Mouse (Mus musculus) limb, embryonic 12.5 days (tissue): ENCODE data around the gene Plek. TPM values are rescaled to one million over a fixed set of nuclear protein-coding genes. Genes with fewer than 3 reads are reported as not detected.

Experiments used
- ATAC-seq: fragments of 200-750 bp; cut with Nextera tagmentation; 2 replicates; pipeline ENCODE4 v1.8.0; 2017; ENCODE audit warnings: low read depth, moderate TSS enrichment; ENCODE audit not compliant: insufficient number of reproducible peaks, insufficient read depth, low FRiP score, low TSS enrichment
- H3K27ac ChIP-seq: fragments of 300-500 bp; sonication (generic); 2 replicates; pipeline ENCODE4 v1.5.1; 2016; ENCODE audit warnings: mild to moderate bottlenecking, moderate library complexity
- H3K27me3 ChIP-seq: fragments of 300-500 bp; sonication (generic); 2 replicates; pipeline ENCODE4 v1.6.1; 2016; ENCODE audit warnings: mild to moderate bottlenecking, moderate library complexity
- H3K36me3 ChIP-seq: fragments of 300-500 bp; sonication (generic); 2 replicates; pipeline ENCODE4 v1.6.1; 2016; ENCODE audit warnings: mild to moderate bottlenecking, moderate library complexity
- H3K4me1 ChIP-seq: fragments of 300-500 bp; sonication (generic); replicated peaks from 2 replicates; pipeline ENCODE4 v1.6.1; 2016
- H3K4me2 ChIP-seq: fragments of 300-500 bp; sonication (generic); 2 replicates; pipeline ENCODE4 v1.6.1; 2016; ENCODE audit warnings: mild to moderate bottlenecking, moderate library complexity
- H3K4me3 ChIP-seq: fragments of 300-500 bp; sonication (generic); replicated peaks from 2 replicates; pipeline ENCODE4 v1.5.1; 2016; ENCODE audit warnings: mild to moderate bottlenecking
- H3K9ac ChIP-seq: fragments of 300-500 bp; sonication (generic); replicated peaks from 2 replicates; pipeline ENCODE4 v1.6.1; 2016; ENCODE audit warnings: mild to moderate bottlenecking, moderate library complexity
- H3K9me3 ChIP-seq: fragments of 300-500 bp; sonication (generic); 2 replicates; pipeline ENCODE4 v1.6.1; 2016; ENCODE audit warnings: mild to moderate bottlenecking, moderate library complexity
- WGBS: fragments of 180-500 bp; shearing (Covaris S2); methylation state at CpG from one replicate; pipeline ENCODE4 v1.1.7; 2016; 5-methylcytosine and 5-hydroxymethylcytosine counted together
- polyA plus RNA-seq: library from polyadenylated mRNA; unstranded; fragments of >200 nt; fragmentation: Nextera tagmentation; extraction: Ambion mirVana; gene quantifications from 2 replicates; pipeline ENCODE4 v1.2.1, GENCODE M21; 2016

Gene Plek
- polyA plus RNA-seq, 1 experiment from 2014 or later = 3.9 TPM

DNA sequence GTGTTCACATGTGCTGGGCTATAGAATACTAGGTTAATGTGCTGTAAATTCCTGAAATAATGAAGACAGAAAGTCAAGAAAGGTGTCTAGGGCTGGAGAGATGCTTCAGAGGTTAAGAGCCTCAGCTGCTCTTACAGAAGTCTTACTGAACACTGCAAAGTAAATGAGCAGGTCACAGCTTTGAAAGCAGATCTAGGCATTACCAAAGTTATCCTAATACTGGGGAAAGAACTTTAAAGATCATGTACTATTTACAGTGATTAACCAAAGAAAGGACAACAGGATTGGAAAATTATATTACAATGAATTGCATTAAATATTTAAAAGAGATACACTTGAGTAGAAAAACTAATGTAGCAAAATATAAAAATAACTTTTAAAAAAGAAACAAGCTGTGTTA, 52.2 kb downstream of the Plek start:
- Histone ChIP-seq H3K27me3 (no peaks in the 10 kb centered on the region), H3K9ac (no peak overlapping the region)
- no peak for ATAC-seq

DNA sequence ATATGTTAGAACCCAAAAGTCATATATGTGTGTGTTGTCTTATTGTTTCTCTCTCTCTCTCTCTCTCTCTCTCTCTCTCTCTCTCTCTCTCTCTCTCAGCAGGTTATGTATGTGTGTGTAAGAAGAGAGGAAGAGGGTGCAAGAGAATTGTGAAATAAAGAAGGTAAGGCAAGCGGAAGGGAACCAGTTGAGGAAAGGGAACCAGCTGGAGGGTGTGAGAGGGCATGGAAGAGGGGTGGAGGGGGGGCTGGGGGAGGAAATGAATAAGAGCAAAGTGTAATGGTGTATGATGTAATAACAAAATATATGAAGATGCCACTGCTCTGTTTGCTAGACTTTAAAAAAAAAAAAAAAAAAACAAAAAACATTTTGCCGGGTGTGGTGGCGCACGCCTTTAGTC, 52.8 kb downstream of the Plek start:
- Histone ChIP-seq H3K4me1 (no peaks in the 10 kb centered on the region), H3K4me2 (no peak overlapping the region), H3K27ac (no peak overlapping the region), H3K27me3 (no peaks in the 10 kb centered on the region), H3K9me3 (no peaks in the 10 kb centered on the region), H3K9ac (no peak overlapping the region), H3K4me3 (no peak overlapping the region), H3K36me3 (no peaks in the 10 kb centered on the region)
- no peak for ATAC-seq
- 94% methylated on average over 4 of the region's 4 CpGs for WGBS

More for the DNA sequence above, 52.2 kb downstream of the Plek start:
- Histone ChIP-seq H3K4me3 (no peak overlapping the region), H3K36me3 (no peaks in the 10 kb centered on the region), H3K9me3 (no peaks in the 10 kb centered on the region), H3K4me1 (no peaks in the 10 kb centered on the region), H3K4me2 (no peak overlapping the region), H3K27ac (no peak overlapping the region)

DNA sequence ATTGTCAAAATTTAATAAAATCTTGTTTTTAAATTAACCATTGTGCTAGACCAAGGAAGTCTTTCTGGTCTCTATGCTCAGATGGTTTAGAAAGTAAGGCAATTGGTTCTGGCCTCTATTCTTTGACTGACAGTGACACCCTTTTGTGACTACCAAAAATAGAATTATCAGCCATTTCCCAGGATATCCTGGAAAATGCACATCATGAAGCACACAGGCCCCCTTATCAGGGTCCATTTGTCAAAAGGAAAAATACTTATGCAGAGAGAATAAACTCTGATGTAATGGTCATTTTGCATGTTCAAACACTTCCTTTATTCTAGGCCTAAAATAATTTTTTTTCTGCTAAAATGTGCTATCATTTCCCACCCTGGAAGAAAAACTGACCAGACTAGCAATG, 54.7 kb downstream of the Plek start:
- Histone ChIP-seq H3K9me3 (no peaks in the 10 kb centered on the region), H3K9ac (no peak overlapping the region), H3K27ac (no peak overlapping the region), H3K4me2 (no peak overlapping the region), H3K4me3 (no peak overlapping the region), H3K36me3 (no peaks in the 10 kb centered on the region), H3K4me1 (no peaks in the 10 kb centered on the region), H3K27me3 (no peaks in the 10 kb centered on the region)
- ATAC-seq = no peak

DNA sequence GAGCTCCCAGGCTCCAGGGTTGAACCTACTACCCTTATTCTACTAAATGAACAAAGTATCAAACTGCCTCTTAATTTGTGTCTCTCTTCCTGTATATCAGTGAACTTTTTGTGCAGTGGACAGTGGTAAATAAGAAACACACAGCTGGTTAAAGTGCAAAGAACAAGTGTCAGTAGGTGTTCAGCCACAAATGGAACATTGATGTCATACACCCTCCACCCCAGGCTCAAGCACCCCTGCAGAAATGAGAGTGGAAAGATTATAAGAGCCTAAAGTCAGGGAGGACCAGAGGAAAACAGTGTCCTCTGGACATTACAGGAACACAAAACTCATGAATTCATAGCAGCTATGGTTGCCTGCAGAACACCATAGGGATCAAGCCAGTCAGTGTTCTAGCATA, 55.4 kb downstream of the Plek start:
- H3K4me1 ChIP-seq = no peaks in the 10 kb centered on the region
- H3K4me3 ChIP-seq = no peak overlapping the region
- H3K27me3 ChIP-seq = no peaks in the 10 kb centered on the region
- no peak overlapping the region for H3K4me2 ChIP-seq
- no peak overlapping the region for H3K9ac ChIP-seq
- no peaks in the 10 kb centered on the region for H3K36me3 ChIP-seq
- H3K9me3 ChIP-seq = no peaks in the 10 kb centered on the region
- H3K27ac ChIP-seq = no peak overlapping the region
- no peak for ATAC-seq

DNA sequence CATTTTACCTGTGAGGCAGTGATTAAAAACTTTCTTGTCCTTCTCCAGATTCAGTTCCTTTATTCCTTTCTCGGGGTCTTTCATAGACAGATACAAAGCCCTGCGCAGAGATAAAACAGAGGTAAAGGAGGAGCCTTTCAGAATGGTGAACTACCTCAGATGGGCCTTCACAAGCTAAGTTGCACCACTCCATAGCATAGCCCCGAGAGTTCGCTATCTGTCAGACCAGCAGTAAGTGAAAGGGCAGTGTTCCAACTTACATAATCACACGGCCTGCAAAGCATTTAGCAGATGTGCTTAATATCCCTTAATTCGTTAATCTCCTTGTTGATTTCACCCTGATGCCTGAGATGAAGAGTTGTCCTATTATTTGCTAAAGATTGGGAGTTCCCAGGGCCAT, 59.3 kb downstream of the Plek start:
- Histone ChIP-seq H3K9me3 (no peaks in the 10 kb centered on the region), H3K27me3 (no peaks in the 10 kb centered on the region), H3K4me2 (no peak overlapping the region), H3K9ac (no peak overlapping the region), H3K4me1 (no peaks in the 10 kb centered on the region), H3K36me3 (no peaks in the 10 kb centered on the region), H3K27ac (no peak overlapping the region), H3K4me3 (no peak overlapping the region)
- 88% methylated on average over 6 of the region's 6 CpGs for WGBS
- no peak for ATAC-seq

DNA sequence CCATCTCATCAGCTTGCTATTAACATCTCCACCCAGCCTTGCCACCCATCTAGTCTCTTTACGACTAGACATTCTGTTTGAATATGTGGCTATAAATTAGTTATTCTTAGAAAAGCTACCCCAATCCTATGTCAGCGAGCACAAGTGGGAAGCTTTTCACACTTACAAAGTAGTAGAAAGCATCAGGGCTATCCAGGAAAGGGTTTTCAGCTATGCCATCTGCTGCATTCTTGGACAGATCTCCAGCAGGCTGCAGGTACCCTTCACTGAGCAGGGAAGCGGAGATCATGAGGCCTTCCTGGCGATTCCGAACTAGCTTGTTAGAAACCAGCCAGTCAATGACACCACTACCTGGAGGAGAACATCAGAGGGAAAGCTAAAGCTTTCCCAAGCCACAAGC, 62.3 kb downstream of the Plek start:
- ATAC-seq = no peak
- Histone ChIP-seq H3K36me3 (no peaks in the 10 kb centered on the region), H3K4me3 (no peak overlapping the region), H3K27me3 (no peaks in the 10 kb centered on the region), H3K4me1 (no peaks in the 10 kb centered on the region), H3K27ac (no peak overlapping the region), H3K9ac (no peak overlapping the region), H3K4me2 (no peak overlapping the region), H3K9me3 (no peaks in the 10 kb centered on the region)
- 81% methylated on average over 5 of the region's 5 CpGs for WGBS

DNA sequence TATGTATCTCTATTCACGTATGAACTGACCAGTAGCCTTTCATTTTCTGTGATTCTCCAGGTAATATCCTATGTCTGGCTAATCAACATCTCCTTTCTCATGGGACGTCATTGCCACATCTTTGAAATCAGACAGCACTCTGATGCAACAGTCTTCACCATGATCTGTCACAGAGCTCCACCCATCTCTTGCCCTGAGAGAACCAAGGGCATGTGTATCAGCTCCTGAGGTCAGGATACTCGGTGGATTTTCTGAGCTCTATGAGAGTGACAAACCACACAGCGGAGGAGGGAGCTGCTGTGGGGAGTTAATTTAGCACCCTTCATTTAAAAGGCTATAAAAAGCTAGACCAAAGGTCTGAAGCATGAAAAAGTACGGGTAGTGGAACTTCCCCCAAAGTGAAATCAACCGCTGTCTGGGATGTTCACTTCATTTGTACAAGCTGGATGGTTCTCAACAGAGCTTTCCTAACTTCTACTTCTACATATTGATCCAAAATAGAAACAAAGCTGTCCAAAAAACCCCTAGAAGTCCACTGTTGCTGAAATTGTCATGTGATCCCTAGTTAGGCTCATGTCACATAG, 64.3 kb downstream of the Plek start:
- H3K4me1 ChIP-seq = no peaks in the 10 kb centered on the region
- no peak overlapping the region for H3K9ac ChIP-seq
- WGBS = 63% methylated on average over 6 of the region's 6 CpGs
- H3K27me3 ChIP-seq = no peaks in the 10 kb centered on the region
- H3K36me3 ChIP-seq = no peaks in the 10 kb centered on the region
- no peak overlapping the region for H3K4me2 ChIP-seq
- H3K27ac ChIP-seq = no peak overlapping the region
- no peak overlapping the region for H3K4me3 ChIP-seq
- ATAC-seq = no peak
- H3K9me3 ChIP-seq = no peaks in the 10 kb centered on the region

DNA sequence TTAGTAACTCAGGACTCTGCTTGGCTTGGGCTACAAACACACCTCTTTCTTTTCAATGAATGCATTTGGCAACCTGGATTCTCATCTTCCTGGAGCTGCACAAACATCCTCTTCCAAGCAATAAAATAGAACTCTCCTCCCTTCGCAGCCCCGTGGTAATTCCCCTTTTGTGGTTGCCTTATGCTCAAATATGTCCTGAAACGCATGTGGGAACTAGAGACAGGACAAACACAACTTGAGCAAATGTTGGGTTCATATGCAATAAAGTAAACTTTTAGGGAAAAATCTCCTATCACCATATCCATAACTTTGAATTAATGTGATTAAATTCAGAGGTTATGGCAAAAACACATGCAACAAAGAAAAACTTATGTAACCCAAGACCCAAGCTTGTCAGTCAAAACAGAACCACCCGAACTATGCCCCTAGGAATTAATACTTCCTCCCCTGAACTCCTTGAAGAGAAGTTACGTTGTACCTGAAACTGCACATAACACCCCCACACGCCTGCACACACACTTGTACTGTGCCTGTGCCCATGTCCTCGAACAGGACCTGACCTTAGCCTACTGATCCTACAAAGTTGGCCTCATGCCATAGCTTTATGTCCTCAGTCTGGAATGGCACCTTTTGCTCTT, 65.5 kb downstream of the Plek start:
- H3K9me3 ChIP-seq = no peaks in the 10 kb centered on the region
- 78% methylated on average over 7 of the region's 7 CpGs for WGBS
- H3K4me1 ChIP-seq = no peaks in the 10 kb centered on the region
- ATAC-seq = no peak
- H3K4me2 ChIP-seq = no peak overlapping the region
- no peak overlapping the region for H3K4me3 ChIP-seq
- H3K36me3 ChIP-seq = no peaks in the 10 kb centered on the region
- H3K27ac ChIP-seq = no peak overlapping the region
- H3K9ac ChIP-seq = no peak overlapping the region
- H3K27me3 ChIP-seq = no peaks in the 10 kb centered on the region

DNA sequence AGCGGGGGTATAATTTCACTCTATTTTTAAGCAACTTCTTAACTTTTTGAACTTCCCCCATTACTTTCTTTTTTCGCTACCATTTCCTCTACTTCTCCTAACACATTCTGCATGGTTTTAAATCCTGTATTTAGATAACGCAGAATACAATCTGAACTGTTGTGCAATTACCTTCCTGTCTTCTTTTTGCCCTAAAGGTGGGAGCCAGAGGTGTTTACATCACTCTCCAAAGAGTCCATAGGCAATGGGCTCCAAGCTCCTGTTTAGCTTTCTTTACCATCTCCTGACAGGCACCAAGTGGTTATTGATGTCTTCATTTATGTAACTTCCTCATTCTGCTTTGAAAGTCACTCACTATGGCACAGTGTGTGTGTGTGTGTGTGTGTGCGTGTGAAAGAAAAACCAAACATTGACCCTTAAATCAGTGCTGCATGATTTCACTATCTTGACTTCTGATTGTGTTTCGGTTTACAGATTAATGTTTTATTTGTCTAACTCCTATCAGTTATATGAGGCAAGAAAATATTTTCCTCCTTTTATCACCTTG, 73.9 kb downstream of the Plek start:
- 89% methylated on average over 5 of the region's 5 CpGs for WGBS
- Histone ChIP-seq H3K27ac (no peak overlapping the region), H3K4me1 (no peaks in the 10 kb centered on the region), H3K9me3 (no peaks in the 10 kb centered on the region), H3K4me3 (no peak overlapping the region), H3K4me2 (no peak overlapping the region), H3K36me3 (no peaks in the 10 kb centered on the region), H3K9ac (no peak overlapping the region), H3K27me3 (no peaks in the 10 kb centered on the region)
- ATAC-seq = no peak

DNA sequence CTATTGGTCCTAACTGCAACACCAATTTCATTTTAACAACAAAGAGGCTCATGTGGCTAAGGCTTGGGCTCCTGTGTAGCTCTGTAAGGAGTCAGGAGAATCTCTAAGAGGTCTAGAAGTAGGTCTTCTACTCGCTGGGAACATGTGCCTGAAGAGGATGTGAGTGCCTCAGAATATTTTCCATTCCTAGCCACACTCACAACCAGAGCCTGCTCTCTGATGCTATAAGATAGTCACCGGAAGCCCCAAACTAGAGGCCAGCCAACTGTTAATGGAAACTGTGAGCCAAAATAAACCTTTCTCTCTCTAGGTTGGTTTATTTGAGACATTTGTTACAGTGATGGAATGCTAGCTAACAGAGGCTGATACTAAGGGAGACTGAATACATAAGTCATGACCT, 74.6 kb downstream of the Plek start:
- H3K4me2 ChIP-seq = no peak overlapping the region
- no peak for ATAC-seq
- WGBS = 74% methylated on average over 2 of the region's 2 CpGs
- no peaks in the 10 kb centered on the region for H3K9me3 ChIP-seq
- no peak overlapping the region for H3K27ac ChIP-seq
- no peak overlapping the region for H3K4me3 ChIP-seq
- no peaks in the 10 kb centered on the region for H3K27me3 ChIP-seq
- no peaks in the 10 kb centered on the region for H3K36me3 ChIP-seq
- H3K9ac ChIP-seq = no peak overlapping the region
- H3K4me1 ChIP-seq = no peaks in the 10 kb centered on the region

DNA sequence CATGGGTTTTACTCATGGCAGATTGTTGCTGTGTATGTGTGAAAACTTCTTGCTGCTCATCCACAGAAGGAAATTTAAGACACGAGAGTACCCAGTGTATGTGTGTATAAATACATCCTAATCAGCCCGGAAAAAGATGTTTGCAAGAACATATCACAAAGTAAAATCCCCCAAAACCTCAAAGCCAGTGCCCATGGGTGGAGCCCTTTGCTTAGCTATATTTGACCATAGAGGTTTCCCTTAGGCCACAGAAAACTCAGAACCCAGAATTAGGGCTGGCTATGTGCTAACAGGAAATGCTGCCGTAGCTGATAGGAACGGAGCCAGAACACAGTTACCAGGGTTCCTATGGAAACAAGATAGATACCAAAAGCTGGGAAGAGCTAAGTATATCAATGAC, 75.2 kb downstream of the Plek start:
- no peak for ATAC-seq
- 86% methylated on average over 4 of the region's 4 CpGs for WGBS
- no peaks in the 10 kb centered on the region for H3K36me3 ChIP-seq

DNA sequence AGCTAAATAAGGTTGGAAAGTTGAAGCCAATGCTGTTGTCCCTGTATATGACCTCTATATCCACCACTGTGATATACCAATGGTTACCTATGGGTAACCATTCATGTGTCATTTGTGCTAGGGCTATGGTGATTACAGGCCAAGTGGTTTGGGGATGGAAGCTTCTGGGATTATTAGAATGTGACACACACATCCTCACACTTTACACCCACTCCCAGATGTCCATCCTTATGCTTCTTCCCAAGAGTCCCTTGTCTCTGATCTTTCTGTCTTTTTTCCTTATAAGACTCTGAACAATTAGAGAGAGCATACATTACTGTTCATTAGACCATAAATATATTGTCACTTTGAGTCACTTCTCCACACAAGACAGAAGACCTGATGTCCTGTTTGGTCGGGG, 79.1 kb downstream of the Plek start:
- Histone ChIP-seq H3K27me3 (no peaks in the 10 kb centered on the region), H3K9me3 (no peaks in the 10 kb centered on the region), H3K27ac (no peak overlapping the region), H3K4me1 (no peaks in the 10 kb centered on the region), H3K36me3 (no peaks in the 10 kb centered on the region), H3K9ac (no peak overlapping the region), H3K4me3 (no peak overlapping the region), H3K4me2 (no peak overlapping the region)
- WGBS = 81% methylated on average over 1 of the region's 1 CpGs
- ATAC-seq = no peak

More for the DNA sequence above, 75.2 kb downstream of the Plek start:
- Histone ChIP-seq H3K4me2 (no peak overlapping the region), H3K9ac (no peak overlapping the region), H3K27ac (no peak overlapping the region), H3K4me3 (no peak overlapping the region), H3K9me3 (no peaks in the 10 kb centered on the region), H3K4me1 (no peaks in the 10 kb centered on the region), H3K27me3 (no peaks in the 10 kb centered on the region)
